Mouse (Mus musculus) Patski (cell line): ENCODE results near the gene Bbof1. TPM values are rescaled to one million over a fixed set of nuclear protein-coding genes. Genes with fewer than 3 reads are reported as not detected.
A peak's percentile ranks its signal among the peaks of the same experiment; 100 is the strongest.

Experiments
- ATAC-seq: fragments of 100-300 bp; one replicate; pipeline ENCODE4 v1.8.0; 2021
- CTCF ChIA-PET: fragments of 350-600 bp; sonication (Branson Sonifier 250); formaldehyde crosslinking; loops from one replicate; lab custom pipeline; 2022; ENCODE audit warnings: inconsistent platforms; lab: Charles Lee
- POLR2A ChIA-PET: fragments of 350-600 bp; sonication (Branson Sonifier 250); formaldehyde crosslinking; loops from one replicate; lab custom pipeline; 2022; ENCODE audit warnings: antibody characterized with exemption, inconsistent platforms; lab: Charles Lee
- DNase-seq: peaks from one replicate; pipeline ENCODE4 v3.0.0-alpha.2; 2011; ENCODE audit warnings: low read depth, low spot score
- H3K27me3 ChIP-seq: fragments of 371-371 bp; one replicate; pipeline ENCODE4 v1.5.1; 2021
- CTCF ChIP-seq: fragments of 100-300 bp; IDR thresholded peaks from one replicate; pipeline ENCODE4 v1.5.1; 2021
- in situ Hi-C: fragments of 300-500 bp; cut with MboI; formaldehyde crosslinking; loops from 3 replicates; pipeline ENCODE4 v1.11.1; 2018; ENCODE audit warnings: low pct_unique_long_range_greater_than_20kb, mixed read lengths
- polyA plus RNA-seq: library from polyadenylated mRNA; unstranded; gene quantifications from one replicate; pipeline ENCODE4 v1.2.3, GENCODE M21; 2021

Bbof1 gene
- 2.2 TPM for polyA plus RNA-seq

- no peak for TF ChIP-seq CTCF
- ChIA-PET POLR2A (no interaction called here), CTCF (interaction anchor here (1.0 kb wide), 1 partner anchor 40 kb away, joined by 3 read pairs; no protein-coding TSS in a partner anchor)
- in situ Hi-C loops, result loop anchor here (5.0 kb wide), 1 partner anchor 47 kb away; the partner anchor contains the start of genes Coq6 and Fam161b
- H3K27me3 ChIP-seq, result no peaks in the 10 kb centered on the region
- ATAC-seq (peak; percentile 78), DNase-seq (no peak)
Observed at GRCm38 (mm10) chr12:84408819-84409507, at the start of gene Bbof1, which contains the start of gene Entpd5. TSS of gene Bbof1 (plus strand) at chr12:84409071. TSS of gene Entpd5 (minus strand) at chr12:84409029.

GRCm38 (mm10) chr12:84361555-84362489, 47.0 kb upstream of the Bbof1 start, which contains the start of the genes Coq6 and Fam161b:
TSS of gene Coq6 (plus strand) at chr12:84361657.
TSS of gene Fam161b (minus strand) at chr12:84361833.
- H3K27me3 ChIP-seq, result no peaks in the 10 kb centered on the region
- ATAC-seq (peak; percentile 95), DNase-seq (peak; percentile 89)
- no peak for TF ChIP-seq CTCF
- ChIA-PET CTCF (no interaction called here), POLR2A (no interaction called here)
- in situ Hi-C loops, result loop anchor here (5.0 kb wide), 1 partner anchor 45 kb away; the partner anchor contains the start of genes Bbof1 and Entpd5

GRCm38 (mm10) chr12:84362872-84363271, 46.0 kb upstream of the Bbof1 start:
- ChIA-PET POLR2A (no interaction called here), CTCF (no interaction called here)
- no peaks in the 10 kb centered on the region for H3K27me3 ChIP-seq
- DNase-seq (no peak), ATAC-seq (no peak)
- in situ Hi-C loops, result loop anchor here (5.0 kb wide), 1 partner anchor 44 kb away; the partner anchor contains the start of genes Bbof1 and Entpd5
- no peak for TF ChIP-seq CTCF

GRCm38 (mm10) chr12:84364291-84364690, 44.6 kb upstream of the Bbof1 start:
- ATAC-seq (no peak), DNase-seq (no peak)
- ChIA-PET CTCF (no interaction called here), POLR2A (no interaction called here)
- no peak for TF ChIP-seq CTCF
- in situ Hi-C loops, result loop anchor here (5.0 kb wide), 1 partner anchor 43 kb away; the partner anchor contains the start of genes Bbof1 and Entpd5
- H3K27me3 ChIP-seq, result no peaks in the 10 kb centered on the region

- TF ChIP-seq CTCF, result no peak
Observed at GRCm38 (mm10) chr12:84365137-84365536, 43.7 kb upstream of the Bbof1 start.

GRCm38 (mm10) chr12:84366971-84367370, 41.9 kb upstream of the Bbof1 start:
- no peak for TF ChIP-seq CTCF
- POLR2A ChIA-PET, result no interaction called here
- no peaks in the 10 kb centered on the region for H3K27me3 ChIP-seq
- in situ Hi-C loops, result no loop called here
- ATAC-seq, result no peak
- DNase-seq, result no peak
- CTCF ChIA-PET, result no interaction called here

More at GRCm38 (mm10) chr12:84365137-84365536, 43.7 kb upstream of the Bbof1 start:
- DNase-seq (no peak), ATAC-seq (no peak)
- POLR2A ChIA-PET, result no interaction called here
- in situ Hi-C loops, result no loop called here
- CTCF ChIA-PET, result no interaction called here
- H3K27me3 ChIP-seq, result no peaks in the 10 kb centered on the region

GRCm38 (mm10) chr12:84371647-84372046, 37.2 kb upstream of the Bbof1 start:
- no peaks in the 10 kb centered on the region for H3K27me3 ChIP-seq
- DNase-seq, result no peak
- ChIA-PET POLR2A (no interaction called here), CTCF (no interaction called here)
- no peak for TF ChIP-seq CTCF
- no peak for ATAC-seq
- in situ Hi-C loops, result no loop called here

- peak; percentile 68 for DNase-seq
- TF ChIP-seq CTCF, result no peak
- in situ Hi-C loops, result no loop called here
- H3K27me3 ChIP-seq, result no peaks in the 10 kb centered on the region
- ChIA-PET POLR2A (interaction anchor here (0.6 kb wide), 1 partner anchor 21 kb away, joined by 3 read pairs; no protein-coding TSS in a partner anchor), CTCF (no interaction called here)
- ATAC-seq, result peak; percentile 62
Observed at GRCm38 (mm10) chr12:84373831-84374481, 34.9 kb upstream of the Bbof1 start.

- in situ Hi-C loops, result no loop called here
Observed at GRCm38 (mm10) chr12:84382369-84382768, 26.5 kb upstream of the Bbof1 start.

GRCm38 (mm10) chr12:84384644-84385081, 24.2 kb upstream of the Bbof1 start:
- in situ Hi-C loops, result no loop called here
- TF ChIP-seq CTCF, result no peak
- ATAC-seq, result no peak
- ChIA-PET POLR2A (no interaction called here), CTCF (interaction anchor here (1.3 kb wide), 1 partner anchor 9 kb away, joined by 3 read pairs; no protein-coding TSS in a partner anchor)
- DNase-seq, result no peak
- H3K27me3 ChIP-seq, result no peaks in the 10 kb centered on the region

More at GRCm38 (mm10) chr12:84382369-84382768, 26.5 kb upstream of the Bbof1 start:
- no peaks in the 10 kb centered on the region for H3K27me3 ChIP-seq
- ChIA-PET POLR2A (no interaction called here), CTCF (no interaction called here)
- no peak for TF ChIP-seq CTCF
- ATAC-seq (no peak), DNase-seq (no peak)
